Mouse (Mus musculus): ENCODE data around the gene Adgrd1.

Gene Adgrd1

GRCm38 (mm10) chr5:129096511-129096910 is at the start of gene Adgrd1:
Adgrd1 (plus strand) TSS chr5:129096750.
- DNase-seq (ENCODE audit: extremely low read depth, low read depth): no peak

- no peak for DNase-seq (ENCODE audit: extremely low read depth, low read depth)
These were observed 47.2 kb upstream of the Adgrd1 start for GRCm38 (mm10) chr5:129049372-129049771.

GRCm38 (mm10) chr5:129051910-129052309 is 44.6 kb upstream of the Adgrd1 start:
- no peak for DNase-seq (ENCODE audit: extremely low read depth, low read depth)

GRCm38 (mm10) chr5:129052636-129053355 is 43.8 kb upstream of the Adgrd1 start:
- no peak for DNase-seq (ENCODE audit: extremely low read depth, low read depth)

GRCm38 (mm10) chr5:129054675-129055284 is 41.8 kb upstream of the Adgrd1 start:
- no peak for DNase-seq (ENCODE audit: extremely low read depth, low read depth)

GRCm38 (mm10) chr5:129059116-129059515 is 37.4 kb upstream of the Adgrd1 start:
- no peak for DNase-seq (ENCODE audit: extremely low read depth, low read depth)

- no peak for DNase-seq (ENCODE audit: extremely low read depth, low read depth)
These were observed 35.0 kb upstream of the Adgrd1 start for GRCm38 (mm10) chr5:129061579-129061978.

- DNase-seq (ENCODE audit: extremely low read depth, low read depth): peak; percentile 75
These were observed 33.3 kb upstream of the Adgrd1 start for GRCm38 (mm10) chr5:129063037-129063791.

GRCm38 (mm10) chr5:129063792-129064087 is 32.8 kb upstream of the Adgrd1 start:
- no peak for DNase-seq (ENCODE audit: extremely low read depth, low read depth)

GRCm38 (mm10) chr5:129064186-129064585 is 32.4 kb upstream of the Adgrd1 start:
- no peak for DNase-seq (ENCODE audit: extremely low read depth, low read depth)

GRCm38 (mm10) chr5:129065301-129065700 is 31.2 kb upstream of the Adgrd1 start:
- peak; percentile 96 for DNase-seq (ENCODE audit: extremely low read depth, low read depth)

GRCm38 (mm10) chr5:129065946-129066345 is 30.6 kb upstream of the Adgrd1 start:
- no peak for DNase-seq (ENCODE audit: extremely low read depth, low read depth)

GRCm38 (mm10) chr5:129066541-129067230 is 29.9 kb upstream of the Adgrd1 start:
- no peak for DNase-seq (ENCODE audit: extremely low read depth, low read depth)

- DNase-seq (ENCODE audit: extremely low read depth, low read depth): no peak
These were observed 29.2 kb upstream of the Adgrd1 start for GRCm38 (mm10) chr5:129067231-129067834.

GRCm38 (mm10) chr5:129071761-129072280 is 24.7 kb upstream of the Adgrd1 start:
- DNase-seq (ENCODE audit: extremely low read depth, low read depth): no peak

GRCm38 (mm10) chr5:129073404-129073803 is 23.1 kb upstream of the Adgrd1 start:
- DNase-seq (ENCODE audit: extremely low read depth, low read depth): no peak

- no peak for DNase-seq (ENCODE audit: extremely low read depth, low read depth)
These were observed 20.5 kb upstream of the Adgrd1 start for GRCm38 (mm10) chr5:129076098-129076497.

- DNase-seq (ENCODE audit: extremely low read depth, low read depth): peak; percentile 77
These were observed 19.3 kb upstream of the Adgrd1 start for GRCm38 (mm10) chr5:129077240-129077639.

GRCm38 (mm10) chr5:129081521-129081920 is 15.0 kb upstream of the Adgrd1 start:
- DNase-seq (ENCODE audit: extremely low read depth, low read depth): no peak

GRCm38 (mm10) chr5:129085153-129085552 is 11.4 kb upstream of the Adgrd1 start:
- DNase-seq (ENCODE audit: extremely low read depth, low read depth): no peak

Data from MEL-GATA-1-ER (cell line).